Mouse (Mus musculus) MEL (cell line): ENCODE data around the gene Gramd4.

Source experiments
- CTCF ChIP-seq, 3 experiments: IDR thresholded peaks in 2 of 3; conservative IDR thresholded peaks in 1 of 3; 2 replicates each; pipeline ENCODE4 v1.5.1; 2011 to 2012; ENCODE audit warnings: low read length in 3 of 3, low read depth in 2 of 3, mild to moderate bottlenecking in 2 of 3, improper control_type of control experiment in 1 of 3, inconsistent platforms in 1 of 3, mixed read lengths in 1 of 3, moderate library complexity in 1 of 3; ENCODE audit not compliant: control insufficient read depth in 1 of 3, insufficient read depth in 1 of 3, poor library complexity in 1 of 3, severe bottlenecking in 1 of 3
- EP300 ChIP-seq, 2 experiments: IDR thresholded peaks; 2 replicates each; pipeline ENCODE4 v1.6.1; 2011; ENCODE audit warnings: improper control_type of control experiment in 2 of 2, low read length in 2 of 2, low read depth in 1 of 2, mild to moderate bottlenecking in 1 of 2
- GABPA ChIP-seq: IDR thresholded peaks from 2 replicates; pipeline ENCODE4 v1.6.1; 2012; ENCODE audit warnings: low read depth, mild to moderate bottlenecking, inconsistent platforms, low read length, improper control_type of control experiment, moderate library complexity
- GATA1 ChIP-seq: IDR thresholded peaks from 2 replicates; pipeline ENCODE4 v1.6.1; 2011; ENCODE audit warnings: low read depth, low read length, improper control_type of control experiment
- MAFK ChIP-seq: IDR thresholded peaks from 2 replicates; pipeline ENCODE4 v1.6.1; 2011; ENCODE audit warnings: low read depth, mild to moderate bottlenecking, low read length, improper control_type of control experiment, borderline replicate concordance
- MAX ChIP-seq: IDR thresholded peaks from 2 replicates; pipeline ENCODE4 v1.6.1; 2011; ENCODE audit warnings: low read length, improper control_type of control experiment
- NELFE ChIP-seq: IDR thresholded peaks from 2 replicates; pipeline ENCODE4 v1.6.1; 2011; ENCODE audit warnings: low read depth, low read length, improper control_type of control experiment
- POLR2A ChIP-seq, 2 experiments: IDR thresholded peaks; 2 replicates each; pipeline ENCODE4 v1.6.1; 2011 to 2012; ENCODE audit warnings: low read length in 2 of 2, mild to moderate bottlenecking in 2 of 2, control low read depth in 1 of 2, improper control_type of control experiment in 1 of 2, low read depth in 1 of 2, moderate library complexity in 1 of 2; ENCODE audit not compliant: control insufficient read depth in 1 of 2, insufficient read depth in 1 of 2, poor library complexity in 1 of 2
- POLR2AphosphoS2 ChIP-seq: IDR thresholded peaks from 2 replicates; pipeline ENCODE4 v1.6.1; 2011; ENCODE audit warnings: low read length, improper control_type of control experiment
- RAD21 ChIP-seq: IDR thresholded peaks from 2 replicates; pipeline ENCODE4 v1.6.1; 2011; ENCODE audit warnings: mild to moderate bottlenecking, low read depth, low read length, improper control_type of control experiment
- ZKSCAN1 ChIP-seq: IDR thresholded peaks from 2 replicates; pipeline ENCODE4 v1.6.1; 2012; ENCODE audit warnings: low read depth, mild to moderate bottlenecking, inconsistent platforms, low read length, improper control_type of control experiment, moderate library complexity

DNA sequence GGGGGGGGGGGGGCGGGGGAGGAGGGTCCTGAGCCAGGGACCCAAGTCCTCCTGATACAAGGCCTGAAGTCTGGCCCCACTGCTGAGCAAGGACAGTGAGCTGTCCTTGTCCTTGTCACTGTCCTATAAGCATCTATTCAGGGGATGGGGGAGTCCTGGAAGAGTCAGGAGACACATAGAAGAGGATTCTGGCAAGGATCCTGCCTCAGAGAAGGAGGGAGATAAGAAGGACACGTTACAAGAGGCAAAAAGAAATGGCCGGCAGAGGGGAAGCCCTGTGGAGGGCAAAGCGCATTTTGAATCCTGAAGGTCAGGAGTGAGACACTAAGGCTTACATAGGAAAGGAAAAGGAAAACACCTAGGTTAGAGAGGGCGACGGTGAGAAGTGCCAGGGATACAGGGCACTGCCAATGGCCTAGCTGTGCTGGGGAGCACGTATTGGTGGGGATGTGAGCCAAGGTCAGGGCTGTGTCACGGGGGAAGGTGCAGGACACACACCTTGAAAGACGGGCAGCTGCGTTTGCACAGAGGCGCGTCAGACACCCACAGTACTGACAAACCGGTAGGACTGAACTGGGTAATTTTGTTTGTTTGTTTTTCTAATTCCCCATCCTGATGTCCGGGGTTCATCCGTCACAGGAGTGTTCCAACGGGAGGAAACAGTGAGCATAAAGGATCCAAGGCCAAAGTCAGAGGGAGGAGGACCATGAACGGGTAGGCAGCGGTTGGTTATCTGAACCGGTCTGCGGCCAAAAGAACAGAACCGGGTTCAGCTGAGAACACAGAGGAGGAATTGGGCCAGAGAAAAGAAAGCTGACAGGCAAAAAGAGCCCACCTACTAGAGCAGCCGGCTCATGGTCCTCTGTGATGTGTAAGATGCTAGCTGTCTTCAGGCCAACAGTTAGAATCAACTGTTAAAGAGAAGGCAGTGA lies 119.5 kb downstream of the Gramd4 start:
- TF ChIP-seq MAX (no peak), CTCF (IDR thresholded peaks at IDR 0.05 in 2 of 3, conservative IDR thresholded peaks at IDR 0.05 in 1 of 3; ENCODE audit: control insufficient read depth in 1 of 3, insufficient read depth in 1 of 3, low read depth in 2 of 3, low read length in 3 of 3, poor library complexity in 1 of 3, severe bottlenecking in 1 of 3) (no peak), POLR2A (IDR thresholded peaks at IDR 0.05; ENCODE audit: control insufficient read depth in 1 of 2, insufficient read depth in 1 of 2, low read depth in 1 of 2, low read length in 2 of 2, poor library complexity in 1 of 2) (no peak), ZKSCAN1 (no peak), NELFE (no peak), GATA1 (no peak), EP300 (IDR thresholded peaks at IDR 0.05; ENCODE audit: low read depth in 1 of 2, low read length in 2 of 2) (no peak), GABPA (no peak), MAFK (no peak), POLR2AphosphoS2 (no peak), RAD21 (no peak)
